Mouse (Mus musculus) heart, postnatal 14 days (tissue): Measurements from ENCODE around the gene Mrm2. TPM values are rescaled to one million over a fixed set of nuclear protein-coding genes. Genes with fewer than 3 reads are reported as not detected.

Experiments used
- DNase-seq, 2 experiments: peaks; one replicate each; pipeline ENCODE4 v3.0.0; 2021 to 2022
- intact Hi-C: fragments of 180-260 bp; cut with DNase I; formaldehyde crosslinking; loops from one replicate; pipeline ENCODE4 v1.15.1; 2025
- total RNA-seq, 2 experiments: library from RNA; stranded (reverse); gene quantifications; 2 replicates each; pipeline ENCODE4 v1.2.3; 2021

Mrm2 gene
- total RNA-seq, 2 experiments from 2014 or later, result 9.5 to 10.9 TPM

GRCm38 (mm10) chr5:140282900-140283299 is 48.8 kb downstream of the Mrm2 start:
- intact Hi-C loops, result loop anchor here (10.0 kb wide), 1 partner anchor 228 kb away; no protein-coding TSS in a partner anchor

GRCm38 (mm10) chr5:140282376-140282775 is 49.3 kb downstream of the Mrm2 start:
- DNase-seq, result peak in 1 of 2 experiments; percentile 14
- intact Hi-C loops, result loop anchor here (10.0 kb wide), 1 partner anchor 228 kb away; no protein-coding TSS in a partner anchor

More at GRCm38 (mm10) chr5:140282900-140283299, 48.8 kb downstream of the Mrm2 start:
- DNase-seq, result no peak

DNA sequence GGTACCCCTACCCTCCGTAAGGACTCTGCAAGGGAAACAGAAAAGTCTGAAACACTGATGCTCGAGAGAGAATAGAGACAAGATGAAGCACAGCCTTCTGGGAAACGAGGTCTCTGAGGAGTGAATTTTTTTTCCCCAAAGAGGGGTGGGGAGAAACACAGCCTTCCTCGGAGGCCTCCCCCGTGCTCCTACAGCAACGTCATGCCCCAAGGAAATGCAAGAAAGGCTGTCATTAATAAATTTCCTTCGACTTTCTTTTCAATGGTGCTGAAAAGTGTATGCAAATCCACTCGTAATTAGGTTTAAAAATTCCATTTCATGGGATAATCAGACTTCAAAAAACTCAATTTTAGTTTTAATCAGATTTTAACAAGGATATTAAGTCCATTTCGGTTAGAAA is 51.5 kb downstream of the Mrm2 start:
- no peak for DNase-seq
- intact Hi-C loops, result loop anchor here (10.0 kb wide), 1 partner anchor 225 kb away; no protein-coding TSS in a partner anchor

Other genes with a start within 250 kb of the Mrm2 start
- 10 to 100 TPM; 14.7 to 14.8 TPM for gene Mad1l1, start 10.3 kb downstream of the Mrm2 start, total RNA-seq
- 10 to 100 TPM in 1 of 2 experiments, 1 to 10 TPM in 1; 10.0 to 12.2 TPM for gene Nudt1, start 10.2 kb downstream of the Mrm2 start, total RNA-seq
- 10 to 100 TPM; 14.6 to 16.2 TPM for gene Snx8, start 57.4 kb upstream of the Mrm2 start, total RNA-seq
- gene Eif3b, start 87.4 kb upstream of the Mrm2 start, total RNA-seq, result 10 to 100 TPM; 86.5 to 88.7 TPM
- gene Gm4869, start 113.7 kb upstream of the Mrm2 start, total RNA-seq, result not detected
- 1 to 10 TPM; 6.7 to 6.8 TPM for gene Chst12, start 173.7 kb upstream of the Mrm2 start, total RNA-seq
- gene Grifin, start 233.2 kb upstream of the Mrm2 start, total RNA-seq, result not detected